Mouse (Mus musculus): Measurements from ENCODE around the gene Gse1.

DNA sequence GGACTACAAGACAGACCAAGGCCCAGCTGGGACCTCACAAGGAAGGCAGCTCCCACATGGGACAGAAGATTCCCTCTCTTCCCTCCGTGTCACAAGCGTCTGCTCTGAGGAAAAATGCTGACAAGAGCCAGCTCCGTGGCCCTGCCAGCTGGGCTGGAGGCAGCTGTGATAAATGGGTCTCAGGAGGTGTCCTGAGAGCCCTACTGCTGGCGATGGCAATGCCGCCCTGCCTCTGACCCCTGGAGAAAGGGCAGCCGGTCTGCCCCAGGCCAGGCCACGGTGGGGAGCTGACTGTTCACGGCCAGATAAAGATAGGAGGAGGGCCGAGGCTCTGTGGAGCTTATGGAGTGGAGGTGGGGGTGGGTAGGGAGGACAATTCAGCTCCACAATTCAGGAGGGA lies 193.4 kb downstream of the Gse1 start:
- no peak for TF ChIP-seq CTCF (IDR thresholded peaks at IDR 0.05; ENCODE audit: borderline replicate concordance, insufficient read depth, low read depth, low read length)
- TF ChIP-seq POLR2A (IDR thresholded peaks at IDR 0.05; ENCODE audit: borderline replicate concordance, insufficient read depth, low read length) = no peak

Data from cerebellum, adult 2 months (tissue).